Mouse (Mus musculus) thymus, adult 2 months (tissue): ENCODE measurements around the gene Churc1. TPM values are rescaled to one million over a fixed set of nuclear protein-coding genes. Genes with fewer than 3 reads are reported as not detected.

Experiments used
- DNase-seq: peaks from one replicate; pipeline ENCODE4 v3.0.0; 2021
- H3K27ac ChIP-seq: fragments of 200-500 bp; 2 replicates; pipeline ENCODE4 v1.5.1; 2012; ENCODE audit warnings: low read length, control low read depth; ENCODE audit not compliant: control insufficient read depth, insufficient read depth
- H3K27me3 ChIP-seq: fragments of 200-500 bp; 2 replicates; pipeline ENCODE4 v1.6.1; 2012; ENCODE audit warnings: mild to moderate bottlenecking, low read length, moderate library complexity, mixed read lengths; ENCODE audit not compliant: control insufficient read depth, insufficient read depth
- H3K36me3 ChIP-seq: fragments of 200-500 bp; 2 replicates; pipeline ENCODE4 v1.6.1; 2012; ENCODE audit warnings: mild to moderate bottlenecking, low read length, moderate library complexity; ENCODE audit not compliant: control insufficient read depth, insufficient read depth
- H3K4me1 ChIP-seq: fragments of 200-500 bp; replicated peaks from 2 replicates; pipeline ENCODE4 v1.6.1; 2012; ENCODE audit warnings: low read length; ENCODE audit not compliant: control insufficient read depth, insufficient read depth
- H3K4me3 ChIP-seq: fragments of 200-500 bp; 2 replicates; pipeline ENCODE4 v1.5.1; 2012; ENCODE audit warnings: mild to moderate bottlenecking, low read length, control low read depth, moderate library complexity; ENCODE audit not compliant: control insufficient read depth, insufficient read depth
- CTCF ChIP-seq: fragments of 200-500 bp; IDR thresholded peaks from 2 replicates; pipeline ENCODE4 v1.5.1; 2012; ENCODE audit warnings: mild to moderate bottlenecking, control low read depth, low read length, moderate library complexity, borderline replicate concordance; ENCODE audit not compliant: control insufficient read depth, poor library complexity, insufficient read depth; ENCODE audit errors: extremely low read depth
- POLR2A ChIP-seq: fragments of 200-500 bp; IDR thresholded peaks from 2 replicates; pipeline ENCODE4 v1.6.1; 2012; ENCODE audit warnings: mild to moderate bottlenecking, low read length, control low read depth, moderate library complexity; ENCODE audit not compliant: control insufficient read depth, poor library complexity, insufficient read depth; ENCODE audit errors: extremely low read depth
- WGBS: fragments of 180-500 bp; shearing (Covaris S2); methylation state at CpG from one replicate; pipeline ENCODE4 v1.1.7; 2018; 5-methylcytosine and 5-hydroxymethylcytosine counted together
- polyA plus RNA-seq: library from polyadenylated mRNA; depleted of rRNA; stranded (reverse); fragments of >200 nt; gene quantifications from 2 replicates; pipeline ENCODE4 v1.2.3, GENCODE M21; 2012

Gene Churc1
- polyA plus RNA-seq, 1 experiment: 68.3 TPM

GRCm38 (mm10) chr12:76795350-76795749 lies 30.0 kb downstream of the Churc1 start, which contains the start of gene Gpx2:
TSS of gene Gpx2 (minus strand) at chr12:76795554.
- Histone ChIP-seq H3K36me3 (no peaks in the 10 kb centered on the region), H3K27me3 (no peaks in the 10 kb centered on the region), H3K4me3 (no peak within 1 kb of the TSS), H3K4me1 (no peaks in the 10 kb centered on the region), H3K27ac (no peak within 1 kb of the TSS)
- DNase-seq: no peak
- WGBS: 89% methylated on average over 5 of the region's 5 CpGs
- TF ChIP-seq CTCF: no peak
- TF ChIP-seq POLR2A: no peak

- H3K27me3 ChIP-seq: no peaks in the 10 kb centered on the region
- H3K27ac ChIP-seq: no peak overlapping the region
- no peak for DNase-seq
- H3K36me3 ChIP-seq: no peaks in the 10 kb centered on the region
- TF ChIP-seq CTCF (no peak), POLR2A (no peak)
- no peaks in the 10 kb centered on the region for H3K4me1 ChIP-seq
- H3K4me3 ChIP-seq: no peak overlapping the region
- WGBS: 92% methylated on average over 7 of the region's 7 CpGs
Observed at GRCm38 (mm10) chr12:76796938-76797539, 31.7 kb downstream of the Churc1 start.

- 65% methylated on average over 5 of the region's 5 CpGs for WGBS
- H3K27me3 ChIP-seq: no peaks in the 10 kb centered on the region
- no peak overlapping the region for H3K27ac ChIP-seq
- H3K4me3 ChIP-seq: no peak overlapping the region
- H3K4me1 ChIP-seq: no peaks in the 10 kb centered on the region
- H3K36me3 ChIP-seq: no peaks in the 10 kb centered on the region
- TF ChIP-seq CTCF (no peak), POLR2A (no peak)
- DNase-seq: no peak
Observed at GRCm38 (mm10) chr12:76798008-76798720, 32.8 kb downstream of the Churc1 start.

- TF ChIP-seq POLR2A (no peak), CTCF (no peak)
- no peak for DNase-seq
- Histone ChIP-seq H3K27ac (no peak overlapping the region), H3K27me3 (no peaks in the 10 kb centered on the region), H3K4me3 (no peak overlapping the region), H3K36me3 (no peaks in the 10 kb centered on the region), H3K4me1 (no peaks in the 10 kb centered on the region)
- 96% methylated on average over 10 of the region's 10 CpGs for WGBS
Observed at GRCm38 (mm10) chr12:76803028-76803427, 37.7 kb downstream of the Churc1 start.

GRCm38 (mm10) chr12:76803700-76804252 lies 38.4 kb downstream of the Churc1 start:
- H3K4me1 ChIP-seq: no peaks in the 10 kb centered on the region
- H3K36me3 ChIP-seq: no peaks in the 10 kb centered on the region
- TF ChIP-seq POLR2A (no peak), CTCF (no peak)
- WGBS: 62% methylated on average over 7 of the region's 7 CpGs
- no peak overlapping the region for H3K27ac ChIP-seq
- DNase-seq: peak; percentile 49
- H3K27me3 ChIP-seq: no peaks in the 10 kb centered on the region
- H3K4me3 ChIP-seq: no peak overlapping the region

GRCm38 (mm10) chr12:76805056-76805811 lies 39.9 kb downstream of the Churc1 start:
- H3K36me3 ChIP-seq: no peaks in the 10 kb centered on the region
- no peaks in the 10 kb centered on the region for H3K4me1 ChIP-seq
- no peak overlapping the region for H3K27ac ChIP-seq
- H3K27me3 ChIP-seq: no peaks in the 10 kb centered on the region
- TF ChIP-seq POLR2A (no peak), CTCF (no peak)
- no peak overlapping the region for H3K4me3 ChIP-seq
- no peak for DNase-seq
- WGBS: 94% methylated on average over 10 of the region's 10 CpGs
